Mouse (Mus musculus) C2C12 (cell line): ENCODE data around the gene Txndc5.

Source experiments
- CTCF ChIP-seq: IDR thresholded peaks from one replicate; pipeline ENCODE4 v1.5.1; 2011; ENCODE audit not compliant: control insufficient read depth, insufficient read depth, insufficient read length
- MAX ChIP-seq: IDR thresholded peaks from one replicate; pipeline ENCODE4 v1.6.1; 2011; ENCODE audit warnings: mild to moderate bottlenecking, control low read depth
- USF1 ChIP-seq: IDR thresholded peaks from one replicate; pipeline ENCODE4 v1.6.1; 2011; ENCODE audit warnings: low read depth, mild to moderate bottlenecking, control low read depth, moderate library complexity

GRCm38 (mm10) chr13:38533461-38533860 lies 4.8 kb upstream of the Txndc5 start:
- no peak for TF ChIP-seq CTCF
- no peak for TF ChIP-seq USF1
- no peak for TF ChIP-seq MAX
